Mouse (Mus musculus): ENCODE results near the gene Ddx43.
"Not testable (repeated sequence)": the region's sequence is repeated elsewhere in the genome, so short reads cannot be mapped to it uniquely, and the experiment has no call there.

Ddx43 gene

DNA sequence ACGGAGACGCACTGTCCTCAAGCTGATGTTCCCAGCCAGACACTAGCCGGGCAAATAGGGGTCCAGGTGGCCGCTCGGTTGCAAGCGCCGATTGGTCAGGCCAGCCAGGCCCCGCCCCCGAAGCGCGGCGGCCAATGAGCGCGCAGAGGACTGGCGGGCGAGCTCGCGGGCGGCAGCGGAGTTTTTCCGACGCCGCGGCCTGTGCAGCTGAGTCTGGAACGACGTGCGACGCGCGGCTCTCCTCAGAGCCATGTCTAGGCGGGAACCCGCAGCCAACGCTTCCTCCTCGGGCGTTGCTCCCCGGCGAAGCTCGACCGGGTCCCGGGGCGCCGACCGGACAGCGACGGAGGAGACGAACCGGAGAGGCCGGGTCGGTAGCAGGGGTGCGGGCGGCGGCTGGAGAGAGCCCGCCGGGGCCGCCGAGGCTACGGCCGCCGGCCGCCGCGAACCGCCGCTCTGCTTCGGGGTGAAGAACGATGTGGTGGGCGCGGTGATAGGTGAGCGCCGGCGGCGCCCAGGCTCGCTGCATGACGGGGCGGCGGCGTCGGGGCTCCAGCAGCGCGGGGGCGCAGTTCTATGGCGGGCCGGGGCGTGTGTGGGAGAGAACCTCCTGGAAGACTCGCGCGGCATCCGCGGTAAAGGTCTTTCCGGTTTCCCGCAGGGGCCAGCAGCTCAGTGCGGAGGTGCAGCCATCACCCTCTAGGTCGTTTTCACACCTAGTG is at the start of gene Ddx43:
TSS of gene Ddx43 (plus strand) at position 148 of the 722 bp plus-strand sequence.
- DNase-seq (ENCODE audit: low spot score): peak; percentile 82

DNA sequence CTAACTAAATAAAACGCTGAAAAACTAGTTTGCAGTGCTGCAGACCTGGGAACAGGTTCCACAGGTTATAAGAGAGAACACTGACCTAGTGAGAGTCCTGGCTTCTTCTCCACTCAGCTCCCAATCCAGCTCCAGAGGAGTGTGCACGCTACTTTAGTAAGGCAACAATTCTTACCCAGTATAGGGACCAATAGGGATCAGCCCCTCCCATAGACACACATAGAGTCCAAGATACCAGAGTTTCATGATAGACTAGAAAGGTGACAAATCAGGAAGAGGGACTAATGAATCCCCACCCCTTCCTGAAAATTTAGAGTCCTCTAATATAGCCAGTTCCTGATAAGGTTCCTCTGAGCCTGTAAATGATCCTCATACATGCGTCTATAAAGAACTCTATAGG is 48.6 kb upstream of the Ddx43 start:
- no peak for DNase-seq (ENCODE audit: low spot score)

DNA sequence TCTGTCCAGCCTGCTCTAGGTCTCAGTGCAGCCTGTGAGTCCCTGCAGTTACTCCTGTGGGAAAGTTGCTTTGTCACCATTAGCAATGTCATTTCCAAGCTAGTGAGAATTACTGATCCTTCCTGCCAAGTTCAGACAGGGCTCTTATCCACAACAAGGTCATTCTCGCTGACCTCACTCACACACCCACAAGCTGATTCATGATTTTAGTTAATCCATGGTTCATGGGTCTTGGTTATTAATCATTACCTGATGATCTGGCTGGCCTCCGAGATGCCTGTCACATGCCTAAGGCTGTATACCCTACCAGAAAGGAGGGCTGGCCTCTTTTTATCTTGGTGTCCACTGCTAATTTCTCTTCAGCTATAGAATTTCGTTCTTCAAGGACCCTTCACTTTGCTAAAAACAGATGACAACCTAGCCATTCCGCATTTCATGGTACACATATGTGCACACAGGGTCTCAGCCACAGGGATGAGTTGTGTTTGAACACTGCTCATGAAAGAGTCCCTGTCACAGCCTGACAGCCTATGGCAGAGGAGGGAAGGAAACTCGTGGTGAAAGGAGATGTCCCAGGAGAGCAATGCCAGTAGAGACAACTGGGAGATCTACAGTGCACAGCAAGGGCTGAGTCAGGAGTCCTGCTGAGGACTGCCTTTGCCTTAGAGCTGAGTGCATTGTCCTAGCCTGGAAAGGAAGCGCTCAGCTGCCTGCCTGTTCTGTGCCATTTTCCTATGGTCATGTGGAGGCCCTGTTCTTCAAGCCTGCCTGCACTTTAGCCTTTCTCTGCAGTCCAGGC is 47.2 kb upstream of the Ddx43 start:
- not testable (repeated sequence) for DNase-seq (ENCODE audit: low spot score)

DNA sequence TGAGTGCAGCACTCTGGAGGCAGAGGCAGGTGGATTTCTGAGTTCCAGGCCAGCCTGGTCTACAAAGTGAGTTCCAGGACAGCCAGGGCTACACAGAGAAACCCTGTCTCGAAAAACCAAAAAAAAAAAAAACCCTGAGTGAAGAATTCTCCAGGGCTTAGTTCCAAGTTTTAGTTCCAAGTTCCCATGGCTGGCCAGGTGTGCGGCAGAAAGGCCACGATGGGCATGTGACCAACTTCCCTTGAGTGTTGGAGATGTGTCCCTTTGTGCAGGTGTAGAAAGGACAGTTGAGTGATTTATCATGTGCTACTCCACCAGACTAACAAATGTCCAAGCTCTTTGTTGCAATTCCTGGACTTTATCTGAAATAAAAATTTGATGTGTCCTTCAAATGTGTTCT is 46.4 kb upstream of the Ddx43 start:
- not testable (repeated sequence) for DNase-seq (ENCODE audit: low spot score)

DNA sequence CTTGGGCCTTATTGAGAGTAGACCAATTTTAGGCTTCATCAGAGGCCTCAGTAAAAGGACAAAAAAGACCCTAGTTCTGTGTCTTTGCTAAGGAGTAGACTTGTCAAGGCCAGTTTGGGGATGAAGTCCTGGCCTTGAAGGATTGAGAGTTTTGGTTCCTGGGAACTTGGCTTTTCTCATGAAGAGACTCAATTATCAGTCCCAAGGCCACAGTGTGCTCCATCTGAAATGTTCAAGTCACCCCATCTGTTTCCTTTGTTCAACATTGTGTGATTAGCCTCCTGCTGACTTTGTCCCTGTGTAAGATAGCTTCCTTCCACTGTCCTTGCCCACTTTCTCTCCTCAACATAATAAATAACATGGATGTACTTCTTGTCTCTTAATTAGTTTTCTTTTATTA is 45.6 kb upstream of the Ddx43 start:
- not testable (repeated sequence) for DNase-seq (ENCODE audit: low spot score)

DNA sequence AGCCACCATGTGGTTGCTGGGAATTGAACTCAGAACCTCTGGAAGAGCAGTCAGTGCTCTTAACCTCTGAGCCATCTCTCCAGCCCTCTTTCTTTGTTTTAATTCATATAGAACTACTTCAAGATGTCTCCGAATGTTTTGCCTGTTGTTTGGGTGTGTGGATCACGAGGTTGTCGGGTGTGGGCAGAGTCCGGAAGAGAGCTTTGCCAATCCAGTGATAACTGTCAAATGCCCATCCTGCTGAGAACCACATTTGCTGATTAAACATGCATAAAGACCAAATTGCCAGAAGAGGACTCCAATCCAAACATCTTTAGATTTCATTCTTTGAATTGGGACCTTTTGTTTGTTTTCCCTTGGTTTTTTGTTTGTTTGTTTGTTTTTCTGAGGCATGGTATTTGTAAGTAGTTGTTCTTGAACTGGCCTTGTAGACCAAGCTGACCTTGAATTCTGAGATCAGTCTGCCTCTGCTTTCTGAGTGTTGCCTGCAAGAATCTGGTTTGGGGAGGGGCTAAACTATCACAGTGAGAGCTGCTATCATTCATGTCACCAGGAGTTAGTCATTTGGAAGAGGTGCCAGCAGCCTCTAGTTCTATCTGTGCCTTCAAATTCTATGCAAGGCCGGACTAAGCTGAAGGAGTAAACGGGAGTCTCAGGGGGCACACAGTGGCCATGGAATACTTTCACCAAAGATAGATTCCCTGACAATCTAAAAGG is 43.9 kb upstream of the Ddx43 start:
- no peak for DNase-seq (ENCODE audit: low spot score)

DNA sequence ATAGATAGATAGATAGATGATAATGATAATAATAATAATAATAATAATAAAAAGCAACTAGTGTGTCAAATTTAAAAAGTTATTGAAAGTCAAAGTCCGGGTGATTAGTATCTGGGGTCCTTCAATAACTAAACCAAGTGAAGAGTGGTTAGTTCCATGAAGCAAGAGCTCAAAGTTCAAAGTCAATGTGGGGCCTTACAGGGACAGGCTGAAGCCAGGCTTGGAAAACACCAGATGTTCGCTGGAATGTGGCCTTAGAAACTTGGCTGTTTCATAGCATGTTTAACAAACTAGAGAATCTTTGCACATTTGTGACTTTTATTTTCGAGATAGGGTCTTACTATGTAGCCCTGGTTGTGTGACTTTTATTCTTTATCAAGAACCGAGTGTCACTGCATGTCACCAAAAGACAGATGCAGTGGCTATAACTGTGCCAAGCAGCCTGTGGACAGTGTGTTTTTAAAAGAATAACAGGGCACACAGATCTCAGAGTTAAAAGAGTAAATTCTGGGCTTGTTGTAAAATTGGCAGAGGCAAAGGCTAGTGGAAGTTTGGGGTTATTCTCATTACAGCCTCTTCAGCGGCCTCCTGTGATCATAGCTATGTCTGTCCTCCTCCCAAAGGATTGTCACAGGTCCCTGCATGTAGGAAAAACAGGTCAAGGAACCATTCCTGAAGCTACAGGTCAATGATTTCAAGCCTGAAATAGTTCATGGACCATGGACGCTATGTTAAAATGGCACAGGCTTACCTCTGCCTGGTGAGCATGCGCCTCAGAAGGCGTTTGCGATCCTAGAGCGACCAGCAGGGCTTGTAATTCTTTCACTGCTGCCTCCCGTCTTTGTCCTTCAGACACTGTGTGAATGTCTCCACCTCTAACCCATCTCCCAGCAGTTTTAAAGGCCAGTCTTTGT is 40.7 kb upstream of the Ddx43 start:
- DNase-seq (ENCODE audit: low spot score): no peak

DNA sequence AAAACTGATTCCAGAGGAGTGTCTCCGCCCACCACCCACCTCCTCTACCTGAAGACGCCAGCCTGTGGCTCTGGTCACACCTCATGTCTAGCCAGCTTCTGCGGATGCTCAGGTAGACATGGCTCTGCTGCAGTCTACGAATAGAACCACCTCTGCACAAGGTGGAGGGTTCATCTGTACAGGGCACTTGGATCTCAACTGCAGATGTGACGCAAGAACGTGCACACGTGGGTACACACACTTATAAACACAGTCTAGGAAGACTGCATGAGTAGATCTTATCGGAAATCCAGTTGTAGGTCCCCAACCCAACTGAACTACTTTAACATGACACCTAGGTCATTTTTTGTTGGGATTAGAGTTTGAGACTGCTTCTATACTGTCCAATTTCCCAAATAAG is 40.0 kb upstream of the Ddx43 start, which contains the start of gene Gsta2:
TSS of gene Gsta2 (minus strand) at position 178 of the 400 bp plus-strand sequence.
- DNase-seq (ENCODE audit: low spot score): no peak

DNA sequence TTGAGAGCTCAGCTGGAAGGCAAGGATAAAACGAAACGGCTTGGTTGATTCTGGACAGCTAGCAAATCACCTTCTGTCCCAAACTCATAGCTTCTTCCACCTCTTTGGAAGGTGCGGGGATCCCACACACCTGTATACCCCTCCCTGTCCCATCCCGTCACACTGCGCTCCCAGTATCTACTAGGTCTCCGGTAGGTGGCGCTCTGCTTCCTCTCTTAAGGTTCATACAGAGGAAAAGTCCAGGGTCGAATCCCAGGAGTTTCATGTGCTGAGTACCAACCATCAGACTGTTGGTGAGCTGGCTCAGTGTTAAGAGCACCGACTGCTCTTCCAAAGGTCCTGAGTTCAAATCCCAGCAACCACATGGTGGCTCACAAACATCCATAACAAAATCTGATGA is 37.5 kb upstream of the Ddx43 start:
- peak; percentile 86 for DNase-seq (ENCODE audit: low spot score)

DNA sequence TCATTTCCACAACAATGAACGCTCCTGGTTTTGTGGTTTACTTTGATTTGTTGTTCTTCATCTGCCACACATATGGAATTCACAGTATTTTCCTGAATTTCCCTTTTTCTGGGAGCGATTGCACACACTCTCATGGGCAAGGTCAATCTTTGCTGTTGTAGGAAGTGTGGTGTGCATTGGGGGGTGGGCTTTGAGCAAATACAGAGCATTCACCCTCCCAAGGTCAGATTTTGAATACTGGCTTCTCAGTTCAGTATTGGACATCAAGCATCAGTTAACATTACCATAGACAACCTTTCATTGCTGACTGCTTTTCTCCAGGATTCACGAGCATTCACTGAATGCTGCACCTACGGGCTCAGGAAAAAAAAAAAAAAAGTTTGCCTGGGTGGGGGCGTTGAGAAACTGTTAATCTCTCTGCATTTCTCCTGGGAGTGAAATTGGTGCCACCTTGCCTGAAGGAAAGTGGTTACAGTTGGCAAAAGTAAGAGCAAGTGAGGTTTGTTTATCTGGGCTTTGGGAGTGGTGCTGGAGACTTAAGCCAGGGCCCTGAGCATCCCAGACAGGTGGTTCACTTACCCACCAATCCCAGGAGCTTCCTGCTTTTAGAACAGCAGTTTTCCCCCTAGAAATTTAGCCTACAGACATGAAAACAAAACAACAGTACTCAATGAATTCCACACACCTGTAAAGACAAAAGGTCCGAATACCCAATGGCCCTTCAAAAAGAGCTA is 35.7 kb upstream of the Ddx43 start:
- no peak for DNase-seq (ENCODE audit: low spot score)

DNA sequence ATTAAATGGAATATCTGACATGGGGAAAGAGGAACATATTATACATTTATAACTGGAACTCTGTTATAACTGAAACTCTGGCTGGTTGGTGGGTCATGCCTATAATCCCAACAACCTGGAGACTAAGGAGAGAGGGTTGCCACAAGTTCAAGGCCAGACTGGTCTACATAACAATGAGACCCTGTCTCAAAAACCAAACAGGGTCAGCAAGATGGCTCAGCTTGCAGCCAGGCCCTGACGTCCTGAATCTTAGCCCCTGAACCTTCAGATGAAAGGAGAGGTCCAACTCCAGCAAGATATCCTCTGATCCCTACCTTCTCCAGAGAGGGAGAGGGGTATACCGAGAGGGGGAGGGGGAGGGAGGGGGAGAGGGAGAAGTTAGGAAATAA is 35.1 kb upstream of the Ddx43 start:
- DNase-seq (ENCODE audit: low spot score): no peak

DNA sequence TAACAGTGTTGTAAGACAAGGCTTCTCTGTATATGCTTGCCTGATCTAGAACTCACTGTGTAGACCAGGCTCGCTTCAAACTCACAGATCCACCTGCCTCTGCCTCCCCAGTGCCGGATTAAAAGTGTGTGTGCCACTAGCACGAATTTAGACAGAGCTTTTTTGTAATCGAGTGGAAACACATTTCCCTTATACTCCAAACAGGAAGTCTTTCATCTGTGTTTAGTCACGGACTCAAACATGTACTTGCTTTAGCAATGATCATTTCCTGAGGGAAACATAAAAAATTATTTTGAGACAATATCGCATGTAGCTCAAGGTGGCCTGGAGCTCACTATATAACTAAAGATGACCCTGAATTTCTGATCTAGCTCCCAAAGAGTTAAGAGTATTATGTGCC is 32.2 kb upstream of the Ddx43 start:
- no peak for DNase-seq (ENCODE audit: low spot score)

DNA sequence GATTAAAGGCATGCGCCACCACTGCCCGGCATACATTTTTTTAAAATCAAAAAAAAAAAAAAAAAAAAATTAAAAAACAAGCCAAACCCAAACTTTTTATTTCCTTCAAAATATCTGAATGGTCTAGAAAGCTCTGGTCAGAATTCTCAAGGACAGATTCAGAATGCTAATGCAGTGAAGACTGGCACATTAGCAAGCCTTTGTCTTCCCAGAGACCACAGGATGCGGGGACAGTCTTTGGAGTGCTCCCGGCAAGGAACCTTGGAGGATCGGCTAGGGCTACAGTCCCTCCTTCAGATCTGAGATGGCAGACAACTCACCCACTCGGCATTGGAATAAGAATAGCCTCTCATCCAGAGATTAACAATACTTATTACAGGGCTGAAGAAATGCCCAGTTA is 30.9 kb upstream of the Ddx43 start:
- DNase-seq (ENCODE audit: low spot score): no peak

DNA sequence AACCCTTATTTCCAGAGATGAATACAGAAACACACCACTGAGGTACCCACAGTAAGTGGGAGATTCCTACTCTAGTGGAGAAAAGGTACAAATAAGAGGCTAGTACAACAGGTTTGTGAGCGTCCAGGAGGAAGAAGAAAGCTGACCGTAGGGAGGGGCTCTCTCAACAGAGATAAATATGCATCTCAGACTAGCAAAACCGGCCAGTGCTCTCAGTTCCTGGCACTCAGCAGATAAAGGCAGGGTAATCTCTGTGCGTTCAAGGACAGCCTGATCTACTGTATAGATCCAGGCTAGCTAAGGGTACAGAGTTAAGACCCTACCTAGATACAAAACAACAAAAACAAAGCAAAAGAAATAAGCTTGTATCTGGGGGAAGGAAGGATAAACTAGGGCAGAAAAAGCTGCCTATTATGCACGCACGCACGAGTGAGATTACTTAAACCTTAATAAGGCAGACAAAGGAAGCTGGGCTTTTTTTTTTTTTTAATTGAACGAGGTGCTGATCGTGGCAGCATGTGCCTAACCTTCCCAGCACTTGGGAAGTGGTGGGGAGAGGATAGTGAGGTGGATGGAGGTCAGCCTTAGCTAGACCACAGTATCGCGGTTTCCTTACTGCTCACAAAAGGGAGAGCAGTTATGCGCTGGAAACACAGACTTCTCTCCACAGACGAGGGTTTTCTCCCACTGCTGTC is 29.6 kb upstream of the Ddx43 start:
- DNase-seq (ENCODE audit: low spot score): no peak

DNA sequence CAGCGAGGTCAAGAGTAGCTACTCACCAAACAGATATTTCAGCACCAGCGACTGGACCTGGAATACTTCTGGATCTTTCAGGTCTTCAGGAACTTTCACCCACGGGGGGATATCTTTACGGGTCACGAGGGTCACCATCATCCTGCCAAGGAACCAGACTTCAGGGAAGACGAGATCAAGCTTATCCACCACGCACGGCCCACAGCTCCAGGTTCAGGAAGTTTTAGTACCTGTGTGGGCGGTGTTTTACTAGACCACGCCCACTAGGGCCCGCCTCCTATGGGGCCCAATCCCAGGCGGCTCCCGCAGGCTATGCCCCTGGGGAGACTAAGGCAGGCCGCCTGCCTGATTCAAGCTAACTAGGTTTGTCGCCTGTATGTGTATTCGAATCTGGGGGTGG is 27.6 kb upstream of the Ddx43 start, which contains the start of gene Dppa5a:
TSS of gene Dppa5a (minus strand) at position 219 of the 400 bp plus-strand sequence.
- DNase-seq (ENCODE audit: low spot score): not testable (repeated sequence)

DNA sequence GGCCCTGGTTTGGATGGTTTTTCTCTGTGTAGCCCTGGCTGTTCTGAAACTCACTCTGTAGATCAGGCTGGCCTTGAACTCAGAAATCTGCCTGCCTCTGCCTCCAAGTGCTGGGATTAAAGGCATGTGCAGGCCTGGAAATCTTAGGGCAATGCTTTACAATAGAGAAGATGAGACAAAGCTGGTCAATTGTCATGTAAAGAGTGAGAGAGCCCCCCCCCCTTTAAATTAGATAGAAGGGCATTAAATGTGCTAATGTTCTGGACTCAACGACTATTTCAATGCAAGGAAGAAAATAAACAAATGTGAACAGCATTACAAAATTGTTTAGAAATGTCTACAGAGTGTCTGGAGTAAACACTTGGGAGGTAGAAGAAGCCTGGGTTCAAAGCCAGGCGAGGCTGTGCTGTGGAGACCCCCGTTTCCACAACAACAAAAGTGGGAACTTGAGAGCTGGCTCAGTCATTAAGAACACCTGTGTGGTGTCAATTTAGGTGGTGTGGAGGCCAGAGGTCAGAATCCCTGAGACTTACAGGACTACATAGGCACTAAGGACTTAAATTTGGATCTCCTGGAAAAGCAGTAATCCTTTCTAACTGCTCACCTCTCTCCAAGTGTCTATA is 26.8 kb upstream of the Ddx43 start:
- no peak for DNase-seq (ENCODE audit: low spot score)

DNA sequence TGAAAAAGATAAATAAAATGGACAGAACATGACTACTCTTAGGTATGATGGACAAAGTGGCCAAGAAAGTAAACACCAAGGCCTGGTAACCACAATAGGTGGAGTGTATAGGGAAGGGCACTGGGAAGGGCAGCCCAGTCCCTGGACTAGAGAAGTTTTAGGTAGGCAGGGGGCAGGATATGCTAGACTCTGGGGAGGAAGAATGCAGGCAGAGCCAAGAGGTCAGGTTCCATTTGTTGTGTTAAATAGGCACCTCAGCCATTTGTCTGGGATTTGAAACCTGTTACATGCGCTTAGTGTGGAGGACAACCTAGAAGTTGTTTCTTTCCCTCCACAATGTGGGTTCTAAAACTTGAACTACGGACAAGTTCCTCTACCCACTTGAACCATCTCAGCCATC is 26.2 kb upstream of the Ddx43 start:
- DNase-seq (ENCODE audit: low spot score): no peak

DNA sequence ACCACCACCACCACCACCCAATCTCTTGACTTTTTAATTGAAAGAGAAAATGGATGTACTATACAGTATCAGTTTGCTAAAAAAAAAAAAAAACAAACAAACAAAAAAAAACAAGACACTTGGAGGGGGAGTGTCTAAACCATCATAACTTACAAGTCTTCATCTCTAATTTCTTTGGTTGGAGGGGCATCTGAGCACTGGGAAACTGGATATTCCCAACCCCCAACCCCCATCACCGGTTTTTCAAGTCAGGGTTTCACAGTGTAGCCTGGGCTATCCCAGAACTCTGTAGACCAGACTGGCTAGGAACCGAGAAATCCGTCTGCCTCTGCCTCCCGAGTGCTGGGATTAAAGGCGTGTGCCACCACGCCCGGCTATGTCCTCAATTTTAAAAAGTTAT is 25.8 kb upstream of the Ddx43 start:
- no peak for DNase-seq (ENCODE audit: low spot score)

DNA sequence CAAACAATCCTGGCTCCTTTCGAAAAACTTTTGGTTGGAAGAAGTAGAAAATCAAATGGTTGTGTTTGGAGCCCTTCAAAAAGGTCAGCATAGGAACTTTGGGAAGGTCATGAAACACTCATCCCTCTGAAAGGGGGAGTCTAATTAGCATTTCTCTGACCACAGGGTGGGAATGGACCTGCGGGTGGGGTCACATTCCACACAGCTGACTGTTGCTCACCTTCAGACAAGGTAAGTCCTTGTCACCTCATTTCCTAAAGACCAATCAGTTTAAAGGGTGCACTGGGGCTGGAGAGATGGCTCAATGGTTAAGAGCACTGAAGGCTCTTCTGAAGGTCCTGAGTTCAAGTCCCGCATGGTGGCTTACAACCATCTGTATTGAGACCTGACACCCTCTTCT is 24.1 kb upstream of the Ddx43 start:
- DNase-seq (ENCODE audit: low spot score): no peak
